Mouse (Mus musculus) spleen, postnatal 4 days (tissue): Measurements from ENCODE around the gene Adcy7.

Experiments used
- DNase-seq, 2 experiments: peaks; one replicate each; pipeline ENCODE4 v3.0.0; 2022; ENCODE audit warnings: low spot score in 2 of 2

Gene Adcy7

DNA sequence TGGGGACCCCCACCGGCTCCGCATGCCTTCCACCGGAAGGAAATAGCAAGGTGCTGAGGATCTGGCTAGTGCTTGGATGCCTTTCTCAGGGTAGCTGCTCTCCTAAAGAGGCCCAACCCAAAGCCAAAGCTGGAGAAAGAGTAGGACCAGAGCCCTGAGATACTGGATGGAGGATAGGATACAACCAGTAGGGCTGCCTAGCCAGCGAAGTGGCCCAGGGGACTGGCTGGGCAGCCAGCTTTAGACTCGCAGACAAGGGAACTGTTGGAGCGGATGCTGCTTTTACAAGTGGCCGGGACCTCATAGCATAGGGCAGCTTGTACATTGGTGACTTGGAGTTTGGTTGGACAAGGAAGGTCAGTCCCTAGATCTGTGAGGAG is 838 bp downstream of the Adcy7 start:
- peak in 1 of 2 experiments; percentile 64 for DNase-seq

GRCm38 (mm10) chr8:88274090-88274489 is 1.9 kb downstream of the Adcy7 start:
- DNase-seq, result no peak

- no peak for DNase-seq
Observed at GRCm38 (mm10) chr8:88279220-88279619, 7.0 kb downstream of the Adcy7 start.

DNA sequence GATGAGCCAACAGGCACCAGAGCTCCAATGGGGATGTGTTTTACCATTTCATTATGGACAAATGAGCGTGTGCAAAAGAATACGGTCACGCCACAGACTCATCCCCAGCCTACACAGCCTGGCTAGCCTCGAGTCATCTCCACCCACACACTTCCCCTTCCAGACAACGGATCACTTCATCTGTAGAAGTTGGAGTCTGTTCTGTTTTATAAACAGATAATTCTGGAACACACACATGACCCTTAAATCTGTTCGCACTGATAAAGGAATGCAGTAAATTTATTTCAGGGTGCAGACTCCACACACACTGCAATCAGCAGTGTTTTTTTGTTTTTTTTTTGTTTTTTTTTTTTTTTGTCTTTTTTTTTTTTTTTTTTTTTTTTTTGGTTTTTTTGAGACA is 7.5 kb downstream of the Adcy7 start:
- no peak for DNase-seq

DNA sequence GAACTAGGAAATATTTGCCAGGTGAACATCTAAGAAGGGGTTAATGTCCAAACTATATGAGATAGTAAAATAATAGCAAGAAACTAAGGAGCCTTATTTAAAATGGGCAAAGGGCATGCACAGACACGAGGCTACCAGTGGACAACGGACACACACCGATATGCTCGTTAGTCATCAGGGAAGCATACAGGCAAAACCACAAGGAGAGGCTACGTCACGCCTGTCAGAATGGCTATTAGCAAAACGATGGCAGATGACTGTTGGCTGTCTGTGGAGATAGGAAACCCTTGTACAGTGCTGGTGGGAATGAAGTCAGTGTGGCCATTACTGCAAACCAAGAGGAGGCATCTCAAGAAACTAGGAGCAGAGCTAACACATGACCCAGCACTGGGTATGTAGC is 8.7 kb downstream of the Adcy7 start:
- DNase-seq, result no peak

DNA sequence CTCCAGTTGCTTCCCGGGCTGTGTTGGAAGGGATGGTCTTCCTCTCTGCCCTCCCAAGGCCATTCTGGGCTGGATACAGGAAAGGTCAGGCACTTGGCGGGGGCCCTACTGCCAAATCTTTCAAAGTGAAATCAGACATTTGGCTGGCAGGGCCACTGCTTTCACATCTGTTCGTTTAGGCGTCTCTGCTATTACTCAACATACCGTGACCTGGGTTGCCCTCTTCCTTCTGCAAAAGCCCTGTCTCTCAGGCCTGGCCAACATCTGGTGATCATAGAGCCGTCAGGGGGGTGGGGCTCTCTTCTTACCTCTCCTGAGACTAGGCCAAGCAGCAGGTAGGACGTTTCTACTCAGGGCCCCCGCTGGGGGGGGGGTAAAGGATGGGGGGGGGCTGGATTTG is 10.5 kb downstream of the Adcy7 start:
- DNase-seq, result peak; percentile 53 to 74

DNA sequence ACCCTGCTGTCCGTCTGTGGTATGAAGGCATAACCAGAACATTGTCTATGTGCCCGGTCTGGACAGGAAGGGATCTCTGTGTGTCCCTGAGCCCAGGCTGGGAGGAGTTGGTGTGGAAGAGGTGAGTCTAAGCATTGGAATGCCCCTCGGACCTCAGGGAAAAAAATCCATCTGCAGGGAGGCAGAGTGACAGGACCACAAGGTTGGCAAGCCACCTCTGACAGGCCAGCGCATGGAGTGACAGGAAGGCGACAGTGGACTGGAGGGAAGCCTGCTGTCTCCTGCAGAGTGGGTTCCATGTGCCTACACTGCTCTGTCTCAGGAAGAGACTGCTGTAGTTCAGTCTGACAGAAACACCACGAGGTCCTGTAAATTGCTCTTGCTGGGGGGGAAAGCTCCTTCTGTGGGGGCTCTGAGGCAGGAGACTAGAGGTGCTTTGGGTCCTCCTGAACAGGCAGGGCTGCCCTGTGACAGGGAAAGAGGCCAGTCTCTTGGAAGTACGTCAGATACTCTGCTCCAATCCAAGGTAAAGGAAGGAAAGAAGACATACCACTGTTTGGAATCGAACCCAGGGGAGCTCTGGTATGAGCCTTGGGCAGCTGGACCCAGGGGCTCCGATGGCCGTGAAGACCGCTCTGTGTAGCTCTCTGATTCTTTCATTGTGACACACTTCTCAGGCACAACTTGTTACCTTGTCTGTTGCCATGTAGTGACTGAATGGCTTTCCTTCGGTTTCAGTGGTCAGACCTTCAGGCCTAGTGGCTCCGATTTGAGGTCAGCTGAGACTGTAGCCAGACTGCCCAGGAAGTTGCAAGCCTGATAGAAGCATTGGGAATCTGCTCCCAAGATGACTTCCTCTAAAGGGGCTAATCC is 11.3 kb downstream of the Adcy7 start:
- no peak for DNase-seq

DNA sequence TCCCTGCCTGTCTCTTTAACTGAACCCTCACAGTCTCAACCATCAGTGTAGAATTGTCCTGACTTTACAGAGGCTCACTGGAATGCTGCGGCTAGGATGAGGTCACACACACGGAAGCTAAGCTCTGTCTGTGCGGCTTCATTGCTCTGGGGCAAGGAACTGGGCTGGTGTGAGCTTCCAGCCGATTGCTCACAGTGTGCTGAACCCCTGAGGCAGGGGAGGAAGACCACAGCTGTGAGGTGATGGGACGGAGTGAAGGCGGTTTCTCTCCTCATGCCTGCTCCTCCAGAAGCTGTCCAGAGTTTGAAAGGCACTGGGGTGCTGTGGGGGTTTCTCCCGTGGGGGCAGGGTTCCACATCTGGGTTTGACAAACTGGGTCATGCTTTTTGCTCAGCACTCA is 12.5 kb downstream of the Adcy7 start:
- DNase-seq, result peak in 1 of 2 experiments; percentile 64

DNA sequence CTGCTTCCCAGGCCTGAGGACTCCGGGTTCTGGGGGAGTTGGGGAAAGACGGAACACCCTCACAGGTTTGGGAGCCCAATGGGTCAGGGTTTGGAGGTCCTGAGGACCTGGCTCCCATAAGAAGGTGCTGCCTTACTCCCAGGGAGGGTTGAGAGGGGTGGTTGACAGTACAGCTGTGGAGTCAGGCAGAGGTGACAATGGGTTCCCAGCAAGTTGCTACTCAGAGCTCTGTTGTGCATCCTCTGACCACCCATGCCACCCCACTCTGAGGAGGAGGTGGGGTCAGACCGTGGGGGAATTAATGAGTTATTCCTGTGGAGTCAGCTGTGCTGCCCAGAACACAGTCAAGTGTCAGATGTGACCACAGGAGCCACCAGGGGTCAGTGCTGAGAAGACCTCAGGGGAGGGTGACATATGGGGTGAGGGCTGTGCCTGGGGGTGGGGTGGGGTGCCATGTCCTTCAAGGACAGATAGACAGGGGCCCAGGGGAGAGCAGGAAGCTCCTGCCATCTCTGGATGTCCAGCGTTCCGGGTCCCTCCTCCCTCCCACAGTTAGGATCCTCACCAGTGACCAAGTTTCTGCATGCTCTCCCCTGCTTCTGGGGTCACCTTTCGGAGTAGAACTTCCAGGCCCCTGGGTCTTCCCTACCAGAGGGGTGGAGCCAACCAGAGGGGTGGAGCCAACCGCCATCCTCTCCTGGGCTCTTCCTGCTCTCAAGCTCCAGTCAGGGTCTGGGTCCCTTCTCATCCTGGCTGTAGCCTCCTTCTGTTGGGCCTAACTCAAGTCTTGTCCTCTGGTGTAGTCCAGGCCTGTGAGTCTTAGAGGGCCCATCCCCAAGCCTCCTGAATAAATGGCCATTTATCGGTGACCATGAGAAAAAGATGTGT is 13.5 kb downstream of the Adcy7 start:
- peak; percentile 60 to 85 for DNase-seq

- no peak for DNase-seq
Observed at GRCm38 (mm10) chr8:88286421-88286960, 14.3 kb downstream of the Adcy7 start.

DNA sequence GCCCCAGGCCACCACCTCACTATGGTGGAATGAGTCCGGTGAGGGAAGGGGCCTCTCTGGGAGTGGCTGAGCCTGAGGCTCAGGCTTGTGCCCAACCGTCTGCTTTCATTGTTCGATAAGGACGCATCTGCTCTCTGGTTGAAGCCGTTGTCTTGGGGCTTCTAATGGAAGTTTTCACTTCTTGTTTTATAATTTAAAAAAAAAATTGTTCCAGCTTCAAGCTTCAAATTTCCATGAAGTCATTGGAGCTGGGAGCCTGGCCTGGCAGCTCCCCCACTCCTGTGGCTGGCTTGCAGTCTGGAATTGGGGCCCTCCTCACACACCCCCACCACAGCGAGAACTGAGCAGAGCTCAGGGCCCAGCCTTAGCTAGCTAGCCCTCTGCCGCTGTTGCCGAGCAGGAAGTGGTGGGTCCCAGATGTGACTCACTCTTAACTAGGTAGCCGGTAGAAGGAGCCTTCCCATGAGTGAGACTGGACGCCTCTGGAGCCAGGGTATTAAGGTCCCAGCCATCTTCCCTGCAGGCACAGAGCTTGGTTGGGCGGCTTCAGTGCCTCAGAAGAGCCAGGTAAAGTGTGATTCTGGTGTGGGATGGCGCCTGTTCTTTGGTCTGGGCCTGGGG is 16.5 kb downstream of the Adcy7 start:
- peak; percentile 54 to 80 for DNase-seq

DNA sequence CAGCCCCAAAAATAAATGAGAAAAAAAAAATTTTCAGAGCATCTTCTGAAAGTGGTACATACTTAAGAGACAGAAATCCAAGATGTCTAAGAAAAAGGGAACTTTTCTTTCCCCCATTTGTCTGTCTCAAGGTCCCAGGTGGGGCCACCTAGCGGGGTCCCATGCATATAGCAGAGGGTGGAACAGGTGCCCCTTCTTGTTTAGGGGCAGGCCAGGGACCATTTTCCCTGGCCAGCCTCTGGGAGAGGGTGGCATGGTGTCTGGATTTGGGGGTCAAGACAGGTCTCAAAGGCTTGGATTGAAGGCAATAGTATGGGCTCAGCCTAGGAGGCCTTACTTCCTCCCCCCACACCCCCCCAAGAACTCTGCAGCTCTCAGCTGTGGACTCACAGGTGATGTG is 17.7 kb downstream of the Adcy7 start:
- DNase-seq, result peak in 1 of 2 experiments; percentile 73

- peak in 1 of 2 experiments; percentile 66 for DNase-seq
Observed at GRCm38 (mm10) chr8:88290326-88291304, 18.4 kb downstream of the Adcy7 start.

DNA sequence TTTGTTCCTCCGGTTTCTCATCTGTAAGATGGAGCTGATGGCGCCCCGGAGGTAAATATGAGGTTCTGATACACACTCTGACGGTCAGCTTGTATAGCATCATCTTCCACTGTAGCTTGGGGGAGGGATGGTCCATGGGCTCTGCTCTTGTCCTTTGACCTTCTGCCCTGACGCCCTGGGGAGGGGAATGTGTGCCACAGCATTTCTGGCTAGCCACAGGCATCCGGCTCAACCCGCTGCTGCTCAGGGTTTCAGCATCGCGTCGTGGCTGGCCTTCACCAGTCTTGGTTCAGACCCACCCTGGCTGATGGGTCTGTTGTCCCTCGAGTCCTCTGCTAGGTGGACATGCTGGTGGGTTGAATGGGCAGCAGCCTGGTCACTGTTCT is 19.1 kb downstream of the Adcy7 start:
- DNase-seq, result no peak

- no peak for DNase-seq
Observed at GRCm38 (mm10) chr8:88292926-88293325, 20.7 kb downstream of the Adcy7 start.

GRCm38 (mm10) chr8:88293590-88294356 is 21.6 kb downstream of the Adcy7 start:
- peak; percentile 58 to 75 for DNase-seq

DNA sequence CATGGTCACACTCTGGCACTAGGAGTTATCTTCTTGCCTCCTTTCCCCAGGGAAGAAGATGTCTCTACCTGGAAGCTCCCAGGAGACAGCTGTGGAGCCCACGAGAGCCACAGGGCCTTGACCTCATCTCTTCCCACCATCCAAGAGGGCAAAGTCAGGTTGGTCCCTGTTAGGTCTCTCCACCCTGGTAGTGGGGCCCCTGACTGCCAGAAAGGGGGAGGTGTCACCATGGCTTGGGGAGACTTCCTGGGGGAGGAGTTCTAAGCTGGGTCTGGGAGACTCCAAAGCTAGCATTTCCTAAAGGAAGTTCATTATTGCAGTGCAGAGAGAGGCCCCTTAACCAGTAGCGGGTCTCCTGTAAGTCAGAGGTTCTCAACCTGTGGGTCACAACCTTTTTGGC is 22.8 kb downstream of the Adcy7 start:
- DNase-seq, result no peak

DNA sequence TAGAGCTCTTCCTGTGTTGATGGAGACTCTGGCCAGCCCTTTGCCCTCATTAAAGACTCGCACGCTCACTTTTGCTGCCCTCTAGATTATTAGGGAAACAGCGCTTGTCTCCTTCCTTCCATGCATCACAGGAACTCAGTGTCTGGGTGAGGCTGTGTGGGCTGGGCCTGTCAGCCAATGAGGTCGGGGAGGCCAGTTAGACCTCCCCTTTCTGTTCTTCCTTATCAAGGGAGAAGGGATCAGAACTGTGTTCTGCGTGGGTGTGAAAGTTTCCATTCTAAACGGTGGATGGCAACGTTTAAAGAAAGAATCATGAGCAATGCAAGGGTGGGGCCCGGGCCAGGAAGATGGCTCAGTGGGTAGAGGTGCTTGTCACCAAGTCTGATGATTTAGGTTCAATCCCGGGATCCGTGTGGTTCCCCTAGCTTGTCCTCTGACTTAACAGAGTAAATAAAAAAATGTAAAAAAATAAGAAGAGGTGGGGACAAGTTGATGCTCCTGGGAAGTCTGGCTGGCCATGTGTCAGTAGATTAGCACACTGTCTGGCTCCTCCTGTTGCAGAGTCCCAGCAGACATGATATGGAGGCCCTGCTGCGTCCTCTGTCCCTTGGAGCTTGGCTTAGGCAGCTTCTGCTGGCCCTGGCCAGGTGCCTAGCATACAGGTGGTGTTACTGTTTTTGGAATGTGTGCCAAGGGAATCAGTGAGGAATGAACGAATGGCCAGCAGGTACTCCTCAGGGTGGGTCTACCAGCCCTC is 26.0 kb downstream of the Adcy7 start:
- DNase-seq, result no peak

- DNase-seq, result no peak
Observed at GRCm38 (mm10) chr8:88298733-88299103, 26.5 kb downstream of the Adcy7 start.
